Mouse (Mus musculus) lung, adult 2 months (tissue): ENCODE data around the gene Borcs5. TPM values are rescaled to one million over a fixed set of nuclear protein-coding genes. Genes with fewer than 3 reads are reported as not detected.

Experiments used
- DNase-seq: peaks from one replicate; pipeline ENCODE4 v3.0.0; 2022
- H3K4me1 ChIP-seq: fragments of 200-500 bp; 2 replicates; pipeline ENCODE4 v1.6.1; 2011; ENCODE audit warnings: low read length; ENCODE audit not compliant: control insufficient read depth, insufficient read depth
- H3K4me3 ChIP-seq: fragments of 200-500 bp; replicated peaks from 2 replicates; pipeline ENCODE3; 2011; ENCODE audit warnings: low read depth, mild to moderate bottlenecking, control low read depth, low read length; ENCODE audit errors: extremely low read depth
- CTCF ChIP-seq: fragments of 200-500 bp; IDR thresholded peaks from 2 replicates; pipeline ENCODE4 v1.5.1; 2011; ENCODE audit warnings: mild to moderate bottlenecking, low read length, control low read depth; ENCODE audit not compliant: insufficient read depth
- POLR2A ChIP-seq: fragments of 200-500 bp; IDR thresholded peaks from 2 replicates; pipeline ENCODE4 v1.6.1; 2011; ENCODE audit warnings: low read depth, mild to moderate bottlenecking, control low read depth, low read length, borderline replicate concordance; ENCODE audit errors: extremely low read depth
- WGBS: fragments of 180-500 bp; shearing (Covaris S2); methylation state at CpG from one replicate; pipeline ENCODE4 v1.1.7; 2018; 5-methylcytosine and 5-hydroxymethylcytosine counted together
- polyA plus RNA-seq: library from polyadenylated mRNA; depleted of rRNA; stranded (reverse); fragments of >200 nt; gene quantifications from 2 replicates; pipeline ENCODE4 v1.2.3, GENCODE M21; 2012

Borcs5 gene
- polyA plus RNA-seq, 1 experiment: 11.5 TPM

DNA sequence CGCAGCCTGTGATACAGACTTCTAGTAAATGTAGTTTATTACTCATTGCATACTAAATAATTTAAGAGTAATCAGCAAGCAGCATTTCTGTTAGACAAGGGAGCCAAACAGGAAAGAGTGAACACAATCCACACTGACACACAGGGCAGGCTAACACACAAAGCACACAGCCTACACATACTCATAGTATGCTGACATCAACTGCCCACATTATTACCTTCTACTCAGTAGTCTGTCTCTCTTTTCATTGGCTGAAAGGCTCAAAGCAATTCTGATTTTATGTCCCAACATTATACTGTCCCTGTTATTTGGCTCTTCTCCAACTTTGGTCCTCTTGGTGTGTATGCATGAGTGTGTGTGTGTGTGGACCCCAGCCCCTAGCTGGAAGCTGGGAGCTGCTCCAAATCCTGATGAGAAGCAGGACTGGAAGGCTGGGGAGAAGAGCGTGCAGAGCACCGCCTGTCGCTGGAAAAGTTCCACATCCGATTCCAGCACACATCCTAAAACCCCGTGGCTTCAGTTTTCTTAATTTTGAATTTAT is 82.5 kb downstream of the Borcs5 start:
- WGBS: 90% methylated on average over 6 of the region's 6 CpGs
- TF ChIP-seq CTCF (no peak), POLR2A (no peak)
- no peak for DNase-seq

GRCm38 (mm10) chr6:134722906-134723305 is 83.6 kb downstream of the Borcs5 start:
- DNase-seq: no peak
- 91% methylated on average over 8 of the region's 8 CpGs for WGBS
- no peak for TF ChIP-seq POLR2A
- no peak for TF ChIP-seq CTCF
- no peak overlapping the region for H3K4me3 ChIP-seq
- H3K4me1 ChIP-seq: no peaks in the 10 kb centered on the region

More for the DNA sequence above, 82.5 kb downstream of the Borcs5 start:
- Histone ChIP-seq H3K4me3 (no peak overlapping the region), H3K4me1 (no peaks in the 10 kb centered on the region)

DNA sequence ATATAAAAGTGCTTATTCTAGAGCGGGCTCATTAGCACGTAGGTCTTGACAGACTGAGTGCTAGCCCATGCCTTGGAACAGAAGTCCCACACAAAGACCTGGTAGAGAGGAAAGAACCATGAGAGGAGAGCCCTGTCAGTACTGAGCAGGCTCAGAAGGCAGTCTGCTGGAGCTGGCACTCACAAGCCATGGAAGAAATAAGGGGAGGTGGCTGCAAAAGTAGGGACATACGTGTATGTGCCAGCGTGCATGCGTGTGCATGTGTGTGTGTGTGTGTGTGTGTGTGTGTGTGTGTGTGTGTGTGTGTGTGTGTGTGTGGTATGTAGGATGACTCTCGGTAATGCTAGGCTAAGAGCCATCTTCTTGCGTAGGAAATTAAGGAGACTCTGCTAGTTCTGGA is 84.0 kb downstream of the Borcs5 start:
- H3K4me3 ChIP-seq: no peak overlapping the region
- TF ChIP-seq POLR2A (no peak), CTCF (no peak)
- H3K4me1 ChIP-seq: no peaks in the 10 kb centered on the region
- no peak for DNase-seq
- WGBS: 92% methylated on average over 7 of the region's 7 CpGs

DNA sequence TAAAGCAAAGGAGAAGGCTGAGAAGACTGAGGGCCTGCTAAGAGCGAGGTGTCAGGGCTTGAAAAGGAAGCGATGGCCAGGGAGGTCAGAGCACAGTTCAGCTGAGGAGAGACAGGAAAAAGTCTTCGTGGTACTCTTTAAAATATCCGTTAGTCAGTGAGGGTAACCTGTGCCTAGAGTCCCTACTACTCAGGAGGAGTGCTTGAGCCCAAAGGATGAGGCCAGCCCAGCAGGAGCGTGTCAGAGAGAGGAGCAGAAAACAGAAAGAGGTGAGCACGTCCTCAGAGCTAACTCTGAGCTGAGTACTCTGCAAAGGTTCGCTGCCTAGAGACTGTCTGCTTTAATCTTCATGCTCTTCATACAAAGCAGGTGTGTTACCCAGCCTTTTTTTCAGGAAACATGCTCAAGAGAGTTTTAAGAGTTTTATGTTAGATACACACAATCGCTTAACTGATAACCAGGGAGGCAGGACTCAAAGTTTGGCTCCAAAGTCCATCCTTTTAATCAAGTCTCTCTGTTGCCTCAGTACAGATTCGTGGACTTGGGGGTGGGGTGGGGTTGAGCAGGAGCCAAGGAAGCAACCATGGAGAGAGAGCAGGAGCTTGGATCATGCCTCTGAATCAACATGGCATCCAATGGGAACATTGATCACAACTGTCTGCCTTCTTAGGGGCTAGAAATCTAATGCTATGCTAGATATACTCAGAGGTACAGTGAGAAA is 84.7 kb downstream of the Borcs5 start:
- no peak for DNase-seq
- Histone ChIP-seq H3K4me3 (no peak overlapping the region), H3K4me1 (no peaks in the 10 kb centered on the region)
- no peak for TF ChIP-seq CTCF
- TF ChIP-seq POLR2A: no peak
- 78% methylated on average over 9 of the region's 9 CpGs for WGBS

DNA sequence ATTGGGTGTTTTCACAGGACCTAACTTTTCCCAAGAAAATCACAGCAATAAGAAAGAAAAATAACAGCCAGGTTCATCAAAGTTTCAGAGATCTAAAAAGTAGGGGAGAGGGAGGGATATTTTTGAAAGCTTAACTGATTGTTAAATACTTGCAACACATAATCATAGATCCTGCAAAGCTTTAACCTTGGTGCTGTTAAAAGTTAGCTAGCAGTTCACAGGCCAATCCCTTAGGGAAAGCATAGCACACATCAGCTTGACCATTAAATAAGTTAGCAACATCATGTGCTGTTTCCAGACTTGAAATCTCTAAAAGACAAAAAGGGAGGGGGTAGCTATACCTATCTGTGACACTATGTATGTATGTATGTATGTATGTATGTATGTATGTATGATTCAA is 86.1 kb downstream of the Borcs5 start:
- H3K4me3 ChIP-seq: no peak overlapping the region
- no peaks in the 10 kb centered on the region for H3K4me1 ChIP-seq
- no peak for TF ChIP-seq POLR2A
- no peak for TF ChIP-seq CTCF
- DNase-seq: no peak

- DNase-seq: no peak
- 80% methylated on average over 3 of the region's 3 CpGs for WGBS
- 0 out of 2 replicates have a peak, but pooled peaks cover 2% of the 10 kb centered on the region for H3K4me1 ChIP-seq
- no peak overlapping the region for H3K4me3 ChIP-seq
- TF ChIP-seq POLR2A: no peak
These were observed 91.7 kb downstream of the Borcs5 start for GRCm38 (mm10) chr6:134730978-134731377.

- 0 out of 2 replicates have a peak, but pooled peaks cover 2% of the 10 kb centered on the region for H3K4me1 ChIP-seq
- TF ChIP-seq CTCF (no peak), POLR2A (no peak)
- 94% methylated on average over 8 of the region's 8 CpGs for WGBS
- DNase-seq: no peak
- H3K4me3 ChIP-seq: no peak overlapping the region
These were observed 93.5 kb downstream of the Borcs5 start for GRCm38 (mm10) chr6:134732813-134733212.

GRCm38 (mm10) chr6:134733800-134734221 is 94.5 kb downstream of the Borcs5 start:
- DNase-seq: no peak
- H3K4me3 ChIP-seq: no peak overlapping the region

DNA sequence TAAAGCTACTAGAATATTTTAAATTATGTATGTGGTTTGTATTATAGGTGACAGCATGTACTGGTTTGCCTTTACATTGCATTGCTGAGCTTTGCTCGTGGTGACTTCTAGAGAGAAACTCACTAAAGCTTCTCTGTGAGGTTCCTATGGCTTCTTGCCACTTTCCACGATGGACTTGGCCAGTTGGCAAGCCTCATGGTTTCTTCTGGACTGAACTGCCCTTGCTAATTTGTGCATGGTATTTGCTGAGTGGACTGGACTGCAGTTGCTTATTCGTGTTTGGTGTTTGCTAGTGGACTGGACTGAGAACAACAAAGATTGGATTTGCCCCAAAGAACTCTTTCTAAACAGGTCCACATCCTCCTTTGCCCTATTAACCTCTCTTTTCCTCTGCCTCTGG is 97.5 kb downstream of the Borcs5 start:
- TF ChIP-seq POLR2A: no peak
- no peak for TF ChIP-seq CTCF
- no peaks in the 10 kb centered on the region for H3K4me1 ChIP-seq
- H3K4me3 ChIP-seq: no peak overlapping the region
- DNase-seq: no peak
- 59% methylated on average over 3 of the region's 3 CpGs for WGBS

More at GRCm38 (mm10) chr6:134733800-134734221, 94.5 kb downstream of the Borcs5 start:
- WGBS: 61% methylated on average over 5 of the region's 5 CpGs
- 0 out of 2 replicates have a peak, but pooled peaks cover 2% of the 10 kb centered on the region for H3K4me1 ChIP-seq
- TF ChIP-seq CTCF: no peak
- no peak for TF ChIP-seq POLR2A

DNA sequence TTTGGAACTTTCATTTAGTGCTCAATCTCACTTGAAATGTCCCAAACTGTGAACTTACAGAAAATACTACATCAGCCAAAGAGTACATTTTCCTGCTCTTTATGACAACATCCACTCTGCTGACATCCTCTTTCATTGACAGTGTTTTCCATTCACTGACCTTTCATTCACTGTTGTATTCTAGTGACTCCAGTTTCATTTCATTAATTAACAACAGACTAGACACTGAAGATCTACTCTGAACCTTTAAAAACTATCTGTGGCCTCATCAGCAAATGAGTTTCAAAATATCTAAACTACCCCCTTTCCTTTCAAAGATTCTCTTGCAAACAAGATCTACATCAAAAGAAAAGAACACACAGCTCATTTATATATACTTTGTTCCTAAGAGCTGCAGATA is 104.3 kb downstream of the Borcs5 start:
- no peak for TF ChIP-seq CTCF
- no peak for TF ChIP-seq POLR2A
- DNase-seq: no peak
- H3K4me3 ChIP-seq: no peak overlapping the region
- H3K4me1 ChIP-seq: no peaks in the 10 kb centered on the region; the same call in 1 of the 2 replicates

GRCm38 (mm10) chr6:134745876-134746275 is 106.6 kb downstream of the Borcs5 start:
- WGBS: 78% methylated on average over 7 of the region's 7 CpGs
- no peaks in the 10 kb centered on the region; the same call in 1 of the 2 replicates for H3K4me1 ChIP-seq
- H3K4me3 ChIP-seq: no peak overlapping the region
- no peak for TF ChIP-seq POLR2A
- TF ChIP-seq CTCF: no peak
- DNase-seq: no peak
